Mouse (Mus musculus) layer of hippocampus, adult 2 months (tissue): ENCODE measurements around the gene Cux2. TPM values are rescaled to one million over a fixed set of nuclear protein-coding genes. Genes with fewer than 3 reads are reported as not detected.

Experiments used
- DNase-seq, 2 experiments: peaks; one replicate each; pipeline ENCODE4 v3.0.0; 2022; ENCODE audit warnings: low spot score in 2 of 2
- H3K27ac ChIP-seq: fragments of 200-600 bp; 2 replicates; pipeline ENCODE4 v1.8.1; 2022
- H3K4me3 ChIP-seq: fragments of 200-600 bp; 2 replicates; pipeline ENCODE4 v1.8.1; 2022; ENCODE audit warnings: mild to moderate bottlenecking
- CTCF ChIP-seq: fragments of 200-600 bp; conservative IDR thresholded peaks from 2 replicates; pipeline ENCODE4 v1.8.1; 2022; ENCODE audit warnings: antibody characterized with exemption, mild to moderate bottlenecking, moderate library complexity
- total RNA-seq, 2 experiments: library from RNA; stranded (reverse); gene quantifications; 2 replicates each; pipeline ENCODE4 v1.2.3; 2021

Cux2 gene
- total RNA-seq, 2 experiments from 2014 or later = 30.0 to 30.9 TPM

DNA sequence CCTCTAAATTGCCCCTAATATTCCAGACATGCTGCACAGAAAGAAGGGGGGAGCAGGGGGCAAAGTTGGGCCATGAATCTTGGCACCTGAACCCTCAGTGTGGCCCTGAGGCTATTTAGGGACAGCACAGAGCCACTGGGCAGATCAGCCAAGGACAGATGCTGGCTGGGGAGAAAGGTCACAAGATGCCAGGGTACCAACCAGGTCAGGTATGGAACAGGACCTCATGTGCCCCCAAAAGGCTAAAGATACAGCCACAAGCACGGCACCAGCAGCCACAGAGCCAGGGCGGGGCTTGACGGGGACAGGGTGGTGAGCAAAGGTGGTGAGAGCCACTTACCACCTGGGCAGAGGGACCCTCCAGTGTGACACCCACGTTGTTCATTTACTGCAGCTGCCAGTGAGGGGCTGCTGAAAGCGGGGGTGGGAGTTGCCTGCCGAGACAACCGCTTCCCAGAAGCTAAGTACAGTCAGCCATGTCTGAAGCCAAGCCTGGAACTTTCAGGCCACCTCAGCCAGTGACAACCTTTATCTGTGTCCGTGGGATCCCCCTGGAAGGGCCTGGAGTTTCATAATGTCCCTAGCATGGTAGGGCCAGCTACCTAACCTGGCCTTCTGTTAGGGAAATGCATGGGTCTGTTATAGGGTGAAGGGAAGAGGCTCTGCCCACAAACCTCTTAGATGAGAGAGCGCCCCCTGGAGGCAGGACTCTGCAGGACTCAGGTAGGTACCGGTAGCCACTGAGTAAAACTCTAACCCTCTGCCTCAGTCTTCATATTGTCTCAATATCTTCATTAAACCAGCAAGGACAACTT lies 50.7 kb downstream of the Cux2 start:
- DNase-seq = peak; percentile 14 to 59
- H3K27ac ChIP-seq = no peak overlapping the region
- H3K4me3 ChIP-seq = no peak overlapping the region
- peak; percentile 82 for TF ChIP-seq CTCF

DNA sequence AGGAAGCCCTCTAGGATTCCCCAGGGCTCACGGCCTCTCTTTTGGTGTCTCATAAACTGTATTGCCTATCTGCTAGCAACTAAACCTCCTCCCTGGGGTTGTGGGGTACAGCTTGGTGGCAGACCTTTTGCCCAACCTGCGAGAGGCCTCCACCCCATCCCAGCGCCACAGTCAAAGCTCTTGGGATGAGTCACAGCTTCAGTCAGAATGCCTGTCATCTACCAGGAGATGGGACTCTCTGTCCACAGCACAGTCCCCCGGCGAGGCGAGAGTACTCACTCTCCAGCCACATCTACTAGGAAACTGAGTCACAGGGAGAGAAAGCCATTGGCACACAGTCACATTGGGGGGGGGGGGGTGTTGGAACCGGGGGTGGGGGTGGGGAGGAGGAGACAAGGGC lies 51.6 kb downstream of the Cux2 start:
- H3K27ac ChIP-seq = no peak overlapping the region
- no peak for TF ChIP-seq CTCF
- no peak for DNase-seq
- no peak overlapping the region for H3K4me3 ChIP-seq

DNA sequence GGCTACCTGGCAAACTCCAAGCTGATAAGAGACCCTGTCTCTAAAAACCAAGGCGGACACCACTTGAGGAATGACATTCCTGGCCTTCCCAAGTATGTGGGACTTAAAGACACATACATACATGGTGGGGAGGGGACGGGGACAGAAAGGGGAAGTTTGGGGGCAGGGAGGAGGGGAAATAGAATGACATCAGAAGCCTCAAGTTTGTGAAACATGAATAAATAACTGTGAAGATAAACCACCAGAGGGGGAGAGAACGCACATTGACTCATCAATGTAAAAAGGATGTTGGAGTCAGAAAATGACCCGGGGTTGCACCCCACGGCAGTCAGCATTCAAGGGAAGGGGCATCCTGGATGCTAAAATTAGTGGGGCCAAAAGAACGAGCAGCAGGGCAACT lies 53.2 kb downstream of the Cux2 start:
- Histone ChIP-seq H3K4me3 (no peak overlapping the region), H3K27ac (no peak overlapping the region)
- no peak for TF ChIP-seq CTCF
- no peak for DNase-seq

GRCm38 (mm10) chr5:121994808-121995207 lies 55.1 kb downstream of the Cux2 start:
- Histone ChIP-seq H3K4me3 (no peak overlapping the region), H3K27ac (no peak overlapping the region)
- TF ChIP-seq CTCF = no peak
- DNase-seq = no peak

- TF ChIP-seq CTCF = no peak
- Histone ChIP-seq H3K27ac (no peak overlapping the region), H3K4me3 (no peak overlapping the region)
- DNase-seq = no peak
Measured at GRCm38 (mm10) chr5:121991914-121992313, 58.0 kb downstream of the Cux2 start.

DNA sequence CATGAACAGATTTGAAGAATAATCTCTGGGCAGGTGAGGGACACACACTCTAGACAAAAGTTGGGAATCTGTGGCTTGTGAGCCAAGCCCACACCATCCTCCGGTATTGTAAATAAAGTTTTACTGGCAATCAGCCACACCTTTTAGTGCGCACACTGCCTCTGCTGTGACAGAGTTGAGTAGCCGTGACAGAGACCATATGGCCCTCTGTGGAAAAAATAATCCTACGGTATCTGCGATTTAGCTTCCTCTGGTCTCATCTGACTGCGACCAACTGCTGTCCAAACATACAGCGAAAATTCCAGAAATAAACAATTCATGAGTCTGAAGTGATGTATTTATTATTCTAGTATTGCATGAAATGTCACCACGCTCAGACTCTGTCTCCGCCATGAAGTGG lies 64.0 kb downstream of the Cux2 start:
- H3K4me3 ChIP-seq = no peak overlapping the region
- no peak for TF ChIP-seq CTCF
- no peak overlapping the region for H3K27ac ChIP-seq
- DNase-seq = no peak

- Histone ChIP-seq H3K4me3 (no peak overlapping the region), H3K27ac (no peak overlapping the region)
- 0 out of 2 replicates have a peak, but pooled peaks have one; percentile 4 for TF ChIP-seq CTCF
- no peak for DNase-seq
Measured at GRCm38 (mm10) chr5:121981650-121982131, 68.2 kb downstream of the Cux2 start.

GRCm38 (mm10) chr5:121976331-121976730 lies 73.6 kb downstream of the Cux2 start:
- Histone ChIP-seq H3K4me3 (no peak overlapping the region), H3K27ac (no peak overlapping the region)
- TF ChIP-seq CTCF = no peak
- no peak for DNase-seq

- Histone ChIP-seq H3K27ac (no peak overlapping the region), H3K4me3 (no peak overlapping the region)
- no peak for TF ChIP-seq CTCF
- DNase-seq = no peak
Measured at GRCm38 (mm10) chr5:121973541-121973940, 76.4 kb downstream of the Cux2 start.

- Histone ChIP-seq H3K27ac (no peak overlapping the region), H3K4me3 (no peak overlapping the region; the same call in 1 of the 2 replicates)
- DNase-seq = peak in 1 of 2 experiments; percentile 27
- no peak for TF ChIP-seq CTCF
Measured at GRCm38 (mm10) chr5:121972680-121973192, 77.2 kb downstream of the Cux2 start.

DNA sequence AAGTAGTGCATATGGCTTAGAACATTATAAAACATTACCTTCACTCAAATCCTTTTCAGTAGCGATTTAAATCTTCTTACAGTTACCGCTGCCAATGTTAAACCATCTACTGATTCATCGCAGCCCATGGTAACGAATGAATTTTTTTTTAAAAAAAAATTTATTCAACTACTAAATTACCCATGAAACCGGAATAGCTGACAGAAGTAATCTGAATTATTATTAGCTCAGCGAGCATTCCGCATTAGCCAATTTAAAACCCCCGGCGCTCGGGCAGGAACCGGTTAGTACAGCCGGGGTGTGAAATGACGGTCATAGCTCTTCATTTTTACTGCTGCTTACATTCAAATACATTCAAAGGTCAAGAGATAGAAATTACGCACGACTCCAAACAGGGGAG lies 80.9 kb downstream of the Cux2 start:
- no peak overlapping the region for H3K4me3 ChIP-seq
- DNase-seq = no peak
- 0 out of 2 replicates have a peak overlapping the region, but pooled peaks have one; percentile 36 for H3K27ac ChIP-seq
- no peak for TF ChIP-seq CTCF

DNA sequence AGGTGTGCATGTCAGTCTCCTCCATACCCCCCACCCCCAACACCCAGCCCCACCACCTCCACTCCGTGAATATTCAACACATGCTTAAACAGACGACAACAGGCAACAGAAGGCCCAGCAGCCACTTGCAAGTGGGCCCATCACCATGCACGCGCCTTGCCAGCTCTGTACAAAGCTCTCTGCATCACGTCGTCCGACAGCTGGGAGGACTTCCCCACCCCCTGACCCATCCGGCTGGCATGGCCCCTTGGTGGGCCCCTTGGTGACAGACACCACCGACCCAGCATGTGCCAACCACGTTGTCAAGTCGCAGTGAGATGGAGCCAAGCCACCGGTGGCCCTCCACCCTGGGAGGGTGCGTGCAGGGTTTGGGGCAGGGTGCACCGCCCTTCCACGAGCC lies 81.5 kb downstream of the Cux2 start:
- Histone ChIP-seq H3K4me3 (no peak overlapping the region), H3K27ac (0 out of 2 replicates have a peak overlapping the region, but pooled peaks have one; percentile 36)
- TF ChIP-seq CTCF = no peak
- DNase-seq = no peak

DNA sequence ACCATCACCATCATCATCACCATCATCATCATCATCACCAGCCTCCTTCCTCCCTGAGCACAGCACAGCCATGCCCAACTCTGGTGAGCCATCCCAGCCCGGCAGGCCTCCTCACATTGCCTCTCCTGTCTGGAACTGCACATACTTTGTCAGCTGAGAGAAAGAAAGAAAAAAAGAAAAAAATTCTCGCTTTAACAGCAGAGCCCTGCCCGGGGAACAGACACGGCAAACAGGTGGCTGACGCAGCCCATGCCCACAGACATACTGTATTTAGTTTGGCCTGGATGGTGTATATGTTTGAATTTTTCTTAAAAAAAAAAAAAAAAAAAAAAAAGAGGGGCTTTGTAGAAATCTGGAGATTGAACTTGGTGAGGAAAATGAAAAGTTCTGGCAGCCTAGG lies 82.4 kb downstream of the Cux2 start:
- DNase-seq = no peak
- no peak overlapping the region for H3K27ac ChIP-seq
- no peak for TF ChIP-seq CTCF

DNA sequence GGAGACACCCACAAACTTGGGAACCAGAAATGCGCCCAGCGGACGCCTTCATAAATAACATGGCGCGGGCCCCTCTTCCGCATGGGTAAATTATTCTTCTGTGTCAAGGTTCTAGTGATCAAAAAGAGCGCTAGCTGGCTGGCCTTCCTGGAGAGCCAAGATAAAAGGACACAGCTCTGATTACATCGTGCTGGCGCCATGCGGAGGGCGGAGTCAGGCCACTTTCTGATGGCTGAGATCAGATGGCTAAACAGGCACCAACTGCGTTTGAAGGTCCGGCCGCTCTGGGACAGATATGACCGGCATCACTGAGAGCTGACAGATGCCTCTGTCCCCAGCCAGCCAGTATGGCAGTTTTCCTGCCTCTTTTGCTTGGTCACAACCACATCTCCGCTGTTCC lies 83.0 kb downstream of the Cux2 start:
- H3K27ac ChIP-seq = no peak overlapping the region

More for the DNA sequence above, 82.4 kb downstream of the Cux2 start:
- H3K4me3 ChIP-seq = no peak overlapping the region

More for the DNA sequence above, 83.0 kb downstream of the Cux2 start:
- TF ChIP-seq CTCF = no peak
- H3K4me3 ChIP-seq = no peak overlapping the region
- DNase-seq = no peak
